Mouse (Mus musculus): ENCODE data around the gene Efna4. TPM values are rescaled to one million over a fixed set of nuclear protein-coding genes. Genes with fewer than 3 reads are reported as not detected.

Gene Efna4
- total and polyA plus RNA-seq, 3 experiments: 0.21 to 0.86 (median 0.36) TPM

DNA sequence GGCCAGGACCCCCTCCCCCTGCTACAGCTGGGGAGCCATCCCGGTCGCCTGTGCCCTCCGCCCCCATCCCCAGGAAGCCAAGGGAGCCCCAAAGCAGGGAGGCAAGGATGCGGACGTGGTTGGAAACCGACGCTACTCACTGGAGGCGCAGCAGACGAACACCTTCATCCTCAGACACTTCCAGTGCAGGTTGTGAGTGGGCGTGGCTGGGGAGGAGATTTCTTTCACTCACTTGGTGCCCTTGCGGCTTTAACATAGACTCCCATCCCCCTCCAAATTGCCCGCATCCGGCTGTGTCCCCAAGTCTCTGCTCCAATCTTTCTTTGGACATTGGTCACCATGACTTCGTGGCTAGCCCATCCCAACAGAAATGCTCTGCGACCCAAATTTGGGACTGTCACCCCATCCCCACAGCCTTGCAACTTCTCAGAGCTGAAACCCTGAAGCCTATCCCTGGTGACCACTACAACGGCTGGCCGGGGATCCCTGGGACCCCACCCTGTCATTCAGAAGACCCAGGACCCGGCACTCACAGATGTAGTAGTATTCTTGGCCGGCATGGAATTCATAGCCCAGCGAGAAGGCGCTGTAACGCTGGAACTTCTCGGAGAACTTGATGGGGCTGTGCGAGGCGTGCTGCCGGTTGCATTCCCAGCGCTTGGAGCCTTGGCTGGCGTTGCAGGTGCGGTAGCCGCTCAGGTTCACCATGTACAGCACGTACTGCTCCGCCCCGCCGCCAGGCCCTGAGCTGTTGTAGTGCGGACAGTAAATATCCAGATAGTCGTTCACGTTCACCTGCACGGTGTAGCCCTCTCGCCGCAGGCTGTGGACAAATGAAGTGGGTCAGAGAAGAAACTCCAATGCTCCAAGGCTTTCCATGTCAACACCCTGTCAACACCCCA lies 21.6 kb downstream of the Efna4 start:
- peak overlapping the region; percentile 48; the same call in 1 of the 2 replicates for H3K9ac ChIP-seq (ENCODE audit: low read depth, low read length)
- DNase-seq: no peak
- H3K36me3 ChIP-seq (ENCODE audit: control insufficient read depth, insufficient read depth, low read length): no peaks in the 10 kb centered on the region
- intact Hi-C loops (cut with DNase I): loop anchor here (2.0 to 5.0 kb wide), 3 partner anchors 23 to 541 kb away; partner anchors contain the start of gene Efna4
- no peak for TF ChIP-seq EP300 (IDR thresholded peaks at IDR 0.05; ENCODE audit: insufficient read depth, low read depth, low read length)
- peak; percentile 41 for TF ChIP-seq CTCF (IDR thresholded peaks at IDR 0.05)
- no peak overlapping the region for H3K27ac ChIP-seq
- peaks cover 20% of the 10 kb centered on the region for H3K27me3 ChIP-seq (ENCODE audit: control insufficient read depth, insufficient read depth, low read length)
- peaks cover 7% of the 10 kb centered on the region for H3K4me1 ChIP-seq (ENCODE audit: control insufficient read depth, insufficient read depth, low read length)
- no peaks in the 10 kb centered on the region for H3K79me2 ChIP-seq (replicated peaks; ENCODE audit: control insufficient read depth, insufficient read depth, low read length)
- no peak overlapping the region for H3K4me3 ChIP-seq
- 20% methylated on average over 40 of the region's 40 CpGs for WGBS

DNA sequence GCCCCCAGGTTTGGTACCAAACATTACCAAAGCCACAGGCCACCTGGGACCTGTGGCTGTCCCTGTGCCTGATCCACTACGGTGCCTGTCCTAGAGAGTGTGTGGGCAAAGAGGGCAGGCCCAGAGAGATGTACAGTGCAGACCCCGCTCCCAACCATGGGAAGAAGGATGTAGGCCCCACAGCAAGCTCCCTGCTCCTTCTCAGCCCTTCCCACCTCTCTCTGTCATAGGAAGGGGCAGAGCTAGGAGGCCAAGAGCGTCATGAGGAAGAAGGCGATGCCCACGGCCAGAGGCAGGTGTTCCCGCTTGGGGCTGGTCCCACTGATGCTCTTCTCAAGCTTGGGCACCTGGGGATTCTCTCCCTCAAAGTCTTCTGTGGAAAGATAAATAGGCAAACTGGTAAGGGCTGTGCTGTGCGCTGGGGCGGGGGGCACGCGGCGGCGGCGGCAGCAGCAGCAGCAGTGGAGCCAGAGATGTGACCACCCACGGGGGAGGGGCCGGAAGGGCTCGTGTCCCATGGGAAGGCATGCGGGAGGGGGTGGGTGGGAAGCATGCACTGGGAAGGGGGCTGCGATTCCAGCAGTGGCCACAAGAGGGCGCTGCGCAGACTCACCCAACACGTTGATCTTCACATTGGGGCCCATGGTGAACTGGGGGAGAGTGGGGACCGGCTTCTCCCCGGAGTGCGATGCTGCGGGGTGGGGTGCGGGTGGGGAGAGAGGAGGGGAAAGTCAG lies 22.5 kb downstream of the Efna4 start:
- Histone ChIP-seq H3K79me2 (replicated peaks; ENCODE audit: control insufficient read depth, insufficient read depth, low read length) (no peaks in the 10 kb centered on the region), H3K27ac (no peak overlapping the region), H3K27me3 (ENCODE audit: control insufficient read depth, insufficient read depth, low read length) (peaks cover 12% of the 10 kb centered on the region), H3K36me3 (ENCODE audit: control insufficient read depth, insufficient read depth, low read length) (no peaks in the 10 kb centered on the region), H3K4me1 (ENCODE audit: control insufficient read depth, insufficient read depth, low read length) (peaks cover 4% of the 10 kb centered on the region), H3K4me3 (peak overlapping the region; percentile 24; the same call in 1 of the 2 replicates), H3K9ac (ENCODE audit: low read depth, low read length) (peak overlapping the region; percentile 21; the same call in 1 of the 2 replicates)
- intact Hi-C loops (cut with DNase I): loop anchor here (5.0 kb wide), 1 partner anchor 542 kb away; no protein-coding TSS in a partner anchor
- TF ChIP-seq EP300 (IDR thresholded peaks at IDR 0.05; ENCODE audit: insufficient read depth, low read depth, low read length): 0 out of 2 replicates have a peak, but pooled peaks have one; percentile 27
- TF ChIP-seq CTCF (IDR thresholded peaks at IDR 0.05): peak; percentile 91
- no peak for TF ChIP-seq POLR2A (IDR thresholded peaks at IDR 0.05; ENCODE audit: insufficient read depth, low read depth, low read length)
- WGBS: 7% methylated on average over 26 of the region's 26 CpGs
- DNase-seq: peak; percentile 75 to 87

DNA sequence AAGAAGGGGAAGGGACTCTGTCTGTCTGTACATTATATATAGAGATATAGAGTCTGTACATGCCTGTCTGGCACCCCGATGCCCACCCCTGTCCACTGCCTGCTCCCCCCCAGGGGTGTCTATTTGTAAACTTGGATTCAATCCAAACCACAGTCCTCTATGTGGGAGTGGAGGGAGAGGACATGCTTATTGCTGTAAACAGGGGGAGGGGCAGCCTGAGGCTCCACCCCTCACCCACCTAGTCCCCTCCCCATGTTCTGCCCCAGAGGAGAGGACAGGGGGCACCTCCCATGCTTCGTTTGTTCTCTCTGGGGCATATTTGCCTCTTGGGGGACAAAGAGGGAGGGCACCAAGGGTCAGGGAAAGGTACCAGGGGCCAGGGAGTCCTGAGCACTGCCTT lies 23.0 kb downstream of the Efna4 start:
- no peak overlapping the region for H3K27ac ChIP-seq
- H3K4me1 ChIP-seq (ENCODE audit: control insufficient read depth, insufficient read depth, low read length): peaks cover 4% of the 10 kb centered on the region
- H3K4me3 ChIP-seq: no peak overlapping the region
- H3K9ac ChIP-seq (ENCODE audit: low read depth, low read length): no peak overlapping the region
- H3K79me2 ChIP-seq (replicated peaks; ENCODE audit: control insufficient read depth, insufficient read depth, low read length): no peaks in the 10 kb centered on the region
- no peaks in the 10 kb centered on the region for H3K36me3 ChIP-seq (ENCODE audit: control insufficient read depth, insufficient read depth, low read length)
- peaks cover 9% of the 10 kb centered on the region for H3K27me3 ChIP-seq (ENCODE audit: control insufficient read depth, insufficient read depth, low read length)
- intact Hi-C loops (cut with DNase I): loop anchor here (5.0 kb wide), 1 partner anchor 543 kb away; no protein-coding TSS in a partner anchor
- DNase-seq: no peak
- TF ChIP-seq EP300 (IDR thresholded peaks at IDR 0.05; ENCODE audit: insufficient read depth, low read depth, low read length): no peak
- no peak for TF ChIP-seq POLR2A (IDR thresholded peaks at IDR 0.05; ENCODE audit: insufficient read depth, low read depth, low read length)
- TF ChIP-seq CTCF (IDR thresholded peaks at IDR 0.05): no peak
- WGBS: 41% methylated on average over 2 of the region's 2 CpGs

DNA sequence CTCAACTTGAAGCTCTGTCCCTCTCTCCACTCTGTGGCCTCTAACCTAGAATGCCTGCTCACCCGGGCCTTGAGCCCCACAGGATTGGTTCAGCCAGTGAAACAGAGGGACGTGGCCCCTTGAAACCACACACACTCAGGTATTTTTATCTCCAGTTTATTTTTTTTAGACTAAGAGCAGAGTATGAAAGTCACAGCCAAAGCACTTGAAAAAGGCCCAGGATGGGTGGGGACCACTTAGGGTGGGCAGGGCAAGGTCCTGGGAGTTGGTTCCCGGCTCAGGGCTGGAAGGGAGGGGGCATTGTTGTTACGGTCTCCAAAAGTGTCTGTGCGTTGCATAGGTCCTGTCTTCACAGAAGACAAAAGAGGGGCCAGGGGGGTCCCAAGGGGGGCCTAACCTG lies 23.5 kb downstream of the Efna4 start:
- Histone ChIP-seq H3K79me2 (replicated peaks; ENCODE audit: control insufficient read depth, insufficient read depth, low read length) (no peaks in the 10 kb centered on the region), H3K36me3 (ENCODE audit: control insufficient read depth, insufficient read depth, low read length) (no peaks in the 10 kb centered on the region), H3K27ac (no peak overlapping the region), H3K4me1 (ENCODE audit: control insufficient read depth, insufficient read depth, low read length) (peaks cover 4% of the 10 kb centered on the region), H3K9ac (ENCODE audit: low read depth, low read length) (no peak overlapping the region), H3K4me3 (no peak overlapping the region), H3K27me3 (ENCODE audit: control insufficient read depth, insufficient read depth, low read length) (peaks cover 5% of the 10 kb centered on the region)
- 53% methylated on average over 5 of the region's 5 CpGs for WGBS
- TF ChIP-seq EP300 (IDR thresholded peaks at IDR 0.05; ENCODE audit: insufficient read depth, low read depth, low read length): no peak
- TF ChIP-seq CTCF (IDR thresholded peaks at IDR 0.05): no peak
- TF ChIP-seq POLR2A (IDR thresholded peaks at IDR 0.05; ENCODE audit: insufficient read depth, low read depth, low read length): no peak
- DNase-seq: no peak
- intact Hi-C loops (cut with DNase I): no loop called here

DNA sequence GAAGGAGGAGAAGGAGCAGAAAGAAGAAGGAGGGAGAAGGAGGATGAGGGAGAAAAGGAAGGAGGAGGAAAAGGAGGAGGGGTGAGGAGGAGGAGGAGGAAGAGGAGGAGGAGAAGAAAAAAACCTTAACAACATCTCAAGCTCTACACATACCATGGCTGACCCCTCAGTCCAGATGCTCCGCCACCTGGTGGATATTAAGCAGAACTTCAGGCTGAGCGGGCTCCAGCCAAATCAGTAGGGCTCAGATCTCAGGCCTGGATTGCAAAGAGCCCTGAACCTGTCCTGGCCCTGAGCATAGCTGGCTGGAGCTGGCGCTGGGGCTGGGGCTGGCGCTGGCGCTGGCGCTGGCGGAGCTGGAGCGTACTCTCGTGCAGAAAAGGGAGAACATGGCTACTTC lies 29.7 kb downstream of the Efna4 start:
- H3K36me3 ChIP-seq (ENCODE audit: control insufficient read depth, insufficient read depth, low read length): no peaks in the 10 kb centered on the region
- H3K4me3 ChIP-seq: no peak overlapping the region
- intact Hi-C loops (cut with DNase I): loop anchor here (1.0 kb wide), 1 partner anchor 58 kb away; no protein-coding TSS in a partner anchor
- no peaks in the 10 kb centered on the region for H3K4me1 ChIP-seq (ENCODE audit: control insufficient read depth, insufficient read depth, low read length)
- no peak for TF ChIP-seq POLR2A (IDR thresholded peaks at IDR 0.05; ENCODE audit: insufficient read depth, low read depth, low read length)
- TF ChIP-seq EP300 (IDR thresholded peaks at IDR 0.05; ENCODE audit: insufficient read depth, low read depth, low read length): peak; percentile 82; the same call in 1 of the 2 replicates
- peak; percentile 88 for TF ChIP-seq CTCF (IDR thresholded peaks at IDR 0.05)
- no peaks in the 10 kb centered on the region for H3K27me3 ChIP-seq (ENCODE audit: control insufficient read depth, insufficient read depth, low read length)
- H3K79me2 ChIP-seq (replicated peaks; ENCODE audit: control insufficient read depth, insufficient read depth, low read length): no peaks in the 10 kb centered on the region
- 2% methylated on average over 9 of the region's 9 CpGs for WGBS
- H3K27ac ChIP-seq: no peak overlapping the region
- DNase-seq: peak; percentile 65 to 69
- no peak overlapping the region for H3K9ac ChIP-seq (ENCODE audit: low read depth, low read length)
